Mouse (Mus musculus) CH12.LX (cell line): ENCODE measurements around the gene Defb15. TPM values are rescaled to one million over a fixed set of nuclear protein-coding genes. Genes with fewer than 3 reads are reported as not detected.
"Not testable (repeated sequence)": the region's sequence is repeated elsewhere in the genome, so short reads cannot be mapped to it uniquely, and the experiment has no call there.

ENCODE experiments used
- DNase-seq: peaks from one replicate; pipeline ENCODE4 v3.0.0-alpha.2; 2013; ENCODE audit errors: extremely low read depth
- H3K27ac ChIP-seq: 2 replicates; pipeline ENCODE4 v1.5.1; 2012; ENCODE audit warnings: low read depth, mild to moderate bottlenecking, control low read depth, moderate library complexity; ENCODE audit not compliant: insufficient read depth
- H3K27me3 ChIP-seq: replicated peaks from 2 replicates; pipeline ENCODE3; 2012; ENCODE audit warnings: inconsistent platforms
- H3K36me3 ChIP-seq, 2 experiments: replicated peaks in 1 of 2; 2 replicates each; pipeline versions ENCODE3 to v1.6.1; 2012; ENCODE audit warnings: inconsistent platforms in 1 of 2, low read length in 1 of 2, mild to moderate bottlenecking in 1 of 2, mixed read lengths in 1 of 2, moderate library complexity in 1 of 2; ENCODE audit not compliant: control insufficient read depth in 1 of 2, insufficient read depth in 1 of 2
- H3K4me1 ChIP-seq, 2 experiments: 2 replicates each; pipeline ENCODE4 v1.6.1; 2012; ENCODE audit warnings: inconsistent platforms in 1 of 2, moderate library complexity in 1 of 2; ENCODE audit not compliant: insufficient read depth in 2 of 2, control insufficient read depth in 1 of 2
- H3K4me2 ChIP-seq: 2 replicates; pipeline ENCODE4 v1.6.1; 2012; ENCODE audit warnings: low read depth, mild to moderate bottlenecking, control low read depth; ENCODE audit not compliant: poor library complexity, insufficient read depth, severe bottlenecking
- H3K4me3 ChIP-seq, 3 experiments: fragments of 150-350 bp in 1 of 3; sonication (generic) in 1 of 3; replicated peaks in 1 of 3; 2 replicates each; pipeline versions ENCODE3 to v1.5.1; 2011 to 2012; ENCODE audit warnings: low read depth in 2 of 3, low read length in 2 of 3, mild to moderate bottlenecking in 2 of 3, moderate library complexity in 2 of 3, control low read depth in 1 of 3, improper control_type of control experiment in 1 of 3, inconsistent platforms in 1 of 3, mixed read lengths in 1 of 3; ENCODE audit not compliant: poor library complexity in 1 of 3
- H3K79me2 ChIP-seq: replicated peaks from 2 replicates; pipeline ENCODE4 v1.6.1; 2012; ENCODE audit warnings: mild to moderate bottlenecking, moderate library complexity; ENCODE audit not compliant: control insufficient read depth, poor library complexity, insufficient read depth, severe bottlenecking; ENCODE audit errors: extremely low read depth
- H3K9ac ChIP-seq: 2 replicates; pipeline ENCODE4 v1.6.1; 2012; ENCODE audit warnings: low read depth, mild to moderate bottlenecking, control low read depth, moderate library complexity; ENCODE audit not compliant: insufficient read depth
- H3K9me3 ChIP-seq: replicated peaks from 2 replicates; pipeline ENCODE3; 2012; ENCODE audit warnings: low read length, inconsistent platforms, mixed read lengths
- BHLHE40 ChIP-seq: IDR thresholded peaks from 2 replicates; pipeline ENCODE4 v1.6.1; 2011; ENCODE audit warnings: mild to moderate bottlenecking, low read depth, low read length, improper control_type of control experiment
- CHD1 ChIP-seq: IDR thresholded peaks from 2 replicates; pipeline ENCODE4 v1.6.1; 2012; ENCODE audit warnings: low read depth, low read length, improper control_type of control experiment, inconsistent platforms
- E2F4 ChIP-seq: IDR thresholded peaks from 2 replicates; pipeline ENCODE4 v1.6.1; 2011; ENCODE audit warnings: low read depth, low read length, improper control_type of control experiment; ENCODE audit not compliant: insufficient replicate concordance
- EP300 ChIP-seq: IDR thresholded peaks from 2 replicates; pipeline ENCODE4 v1.6.1; 2011; ENCODE audit warnings: low read length, improper control_type of control experiment
- ETS1 ChIP-seq: conservative IDR thresholded peaks from 2 replicates; pipeline ENCODE4 v1.6.1; 2012; ENCODE audit warnings: low read depth, mild to moderate bottlenecking, inconsistent platforms, low read length, improper control_type of control experiment, moderate library complexity
- HCFC1 ChIP-seq: IDR thresholded peaks from 2 replicates; pipeline ENCODE4 v1.6.1; 2012; ENCODE audit warnings: low read depth, mild to moderate bottlenecking, inconsistent platforms, low read length, improper control_type of control experiment
- IRF4 ChIP-seq: IDR thresholded peaks from 2 replicates; pipeline ENCODE4 v1.6.1; 2014; ENCODE audit warnings: low read depth, mild to moderate bottlenecking, inconsistent platforms, low read length, improper control_type of control experiment
- JUN ChIP-seq: IDR thresholded peaks from 2 replicates; pipeline ENCODE4 v1.6.1; 2011; ENCODE audit warnings: low read depth, mild to moderate bottlenecking, low read length, improper control_type of control experiment, moderate library complexity; ENCODE audit not compliant: insufficient read depth
- KAT2A ChIP-seq: IDR thresholded peaks from 2 replicates; pipeline ENCODE4 v1.6.1; 2012; ENCODE audit warnings: low read length, improper control_type of control experiment, inconsistent platforms; ENCODE audit not compliant: insufficient replicate concordance
- MAFK ChIP-seq: IDR thresholded peaks from 2 replicates; pipeline ENCODE4 v1.6.1; 2011; ENCODE audit warnings: low read length, improper control_type of control experiment; ENCODE audit not compliant: insufficient replicate concordance
- MAX ChIP-seq: IDR thresholded peaks from 2 replicates; pipeline ENCODE4 v1.6.1; 2011; ENCODE audit warnings: low read length, improper control_type of control experiment
- MAZ ChIP-seq: IDR thresholded peaks from 2 replicates; pipeline ENCODE4 v1.6.1; 2012; ENCODE audit warnings: low read depth, mild to moderate bottlenecking, inconsistent platforms, low read length, improper control_type of control experiment, moderate library complexity
- MXI1 ChIP-seq: IDR thresholded peaks from 2 replicates; pipeline ENCODE4 v1.6.1; 2011; ENCODE audit warnings: mild to moderate bottlenecking, low read depth, low read length, improper control_type of control experiment
- MYC ChIP-seq: IDR thresholded peaks from 2 replicates; pipeline ENCODE4 v1.6.1; 2011; ENCODE audit warnings: low read depth, mild to moderate bottlenecking, improper control_type of control experiment, low read length
- NELFE ChIP-seq: IDR thresholded peaks from 2 replicates; pipeline ENCODE4 v1.6.1; 2011; ENCODE audit warnings: low read depth, low read length, improper control_type of control experiment
- NRF1 ChIP-seq: IDR thresholded peaks from 2 replicates; pipeline ENCODE4 v1.6.1; 2014; ENCODE audit warnings: low read depth, mild to moderate bottlenecking, inconsistent platforms, low read length, improper control_type of control experiment, moderate library complexity
- PAX5 ChIP-seq: IDR thresholded peaks from 2 replicates; pipeline ENCODE4 v1.6.1; 2012; ENCODE audit warnings: low read length, inconsistent platforms, mixed read lengths
- POLR2A ChIP-seq: IDR thresholded peaks from 2 replicates; pipeline ENCODE4 v1.6.1; 2011; ENCODE audit warnings: low read depth, mild to moderate bottlenecking, improper control_type of control experiment, low read length
- POLR2AphosphoS2 ChIP-seq: IDR thresholded peaks from 2 replicates; pipeline ENCODE4 v1.6.1; 2011; ENCODE audit warnings: low read depth, low read length, improper control_type of control experiment
- SMC3 ChIP-seq: IDR thresholded peaks from 2 replicates; pipeline ENCODE4 v1.6.1; 2011; ENCODE audit warnings: low read depth, low read length, improper control_type of control experiment
- USF1 ChIP-seq: IDR thresholded peaks from 2 replicates; pipeline ENCODE4 v1.6.1; 2014; ENCODE audit warnings: low read depth, mild to moderate bottlenecking, inconsistent platforms, low read length, improper control_type of control experiment
- ZC3H11A ChIP-seq: IDR thresholded peaks from 2 replicates; pipeline ENCODE4 v1.6.1; 2012; ENCODE audit warnings: low read depth, mild to moderate bottlenecking, inconsistent platforms, low read length, improper control_type of control experiment
- dilution Hi-C: fragments of 300-500 bp; cut with MboI; formaldehyde crosslinking; loops from 2 replicates; pipeline ENCODE4 v1.14.3; 2020; ENCODE audit warnings: low sequenced_read_pairs; ENCODE audit not compliant: extremely low pct_unique_long_range_greater_than_20kb, extremely low pct_ligation_motif_present
- in situ Hi-C: fragments of 300-500 bp; cut with MboI; formaldehyde crosslinking; loops from 3 replicates; pipeline ENCODE4 v1.14.3; 2019; ENCODE audit warnings: low sequenced_read_pairs, low pct_ligation_motif_present, low pct_unique_long_range_greater_than_20kb, mixed read lengths
- polyA plus RNA-seq: library from polyadenylated mRNA; unstranded; fragments of >175 nt; gene quantifications from 2 replicates; pipeline ENCODE4 v1.2.1, GENCODE M21; 2012; ENCODE audit warnings: low read depth; ENCODE audit not compliant: insufficient read length
- total RNA-seq, 2 experiments: library from RNA; depleted of rRNA; stranded (reverse); fragments of 300-350 nt in 1 of 2; fragments of >200 nt in 1 of 2; gene quantifications; 2 replicates each; pipeline ENCODE4 v1.2.3; 2012 to 2014

Defb15 gene
- total and polyA plus RNA-seq, 3 experiments = not detected

- Histone ChIP-seq H3K27ac (no peak overlapping the region), H3K4me2 (no peak overlapping the region)
- DNase-seq = no peak
- in situ Hi-C loops = no loop called here
- dilution Hi-C loops = no loop called here
- TF ChIP-seq MYC (no peak), JUN (no peak), E2F4 (no peak), POLR2AphosphoS2 (no peak), HCFC1 (no peak), MAX (no peak), MXI1 (no peak), BHLHE40 (no peak), PAX5 (no peak), POLR2A (no peak), ETS1 (no peak), CHD1 (no peak), ZC3H11A (no peak)
- TF ChIP-seq, all 38 proteins: peak for 0
- Histone ChIP-seq H3K9me3 (no peaks in the 10 kb centered on the region), H3K79me2 (no peaks in the 10 kb centered on the region), H3K4me3 (no peak overlapping the region), H3K36me3 (no peaks in the 10 kb centered on the region), H3K9ac (no peak overlapping the region), H3K4me1 (no peaks in the 10 kb centered on the region), H3K27me3 (peaks cover 62% of the 10 kb centered on the region)
Observed at GRCm38 (mm10) chr8:21915625-21916024, 16.9 kb downstream of the Defb15 start.

- Histone ChIP-seq H3K9me3 (no peaks in the 10 kb centered on the region), H3K4me1 (no peaks in the 10 kb centered on the region), H3K79me2 (no peaks in the 10 kb centered on the region), H3K4me3 (no peak overlapping the region), H3K27me3 (peaks cover 46% of the 10 kb centered on the region), H3K27ac (no peak overlapping the region), H3K36me3 (no peaks in the 10 kb centered on the region), H3K9ac (no peak overlapping the region), H3K4me2 (no peak overlapping the region)
- dilution Hi-C loops (no loop called here), in situ Hi-C loops (no loop called here)
- DNase-seq = no peak
- TF ChIP-seq MAZ (no peak), BHLHE40 (no peak), MYC (no peak)
Observed at GRCm38 (mm10) chr8:21912554-21912953, 20.0 kb downstream of the Defb15 start.

GRCm38 (mm10) chr8:21911931-21912330, 20.6 kb downstream of the Defb15 start:
- H3K9me3 ChIP-seq = no peaks in the 10 kb centered on the region
- no peak overlapping the region for H3K4me2 ChIP-seq
- no peak overlapping the region for H3K27ac ChIP-seq
- H3K36me3 ChIP-seq = no peaks in the 10 kb centered on the region
- no peaks in the 10 kb centered on the region for H3K4me1 ChIP-seq
- dilution Hi-C loops = no loop called here
- no peak overlapping the region for H3K4me3 ChIP-seq
- no peaks in the 10 kb centered on the region for H3K79me2 ChIP-seq
- TF ChIP-seq USF1 (no peak), MAFK (no peak), KAT2A (no peak), NELFE (no peak), IRF4 (no peak), EP300 (no peak), NRF1 (no peak), E2F4 (no peak), SMC3 (no peak)
- in situ Hi-C loops = no loop called here
- DNase-seq = no peak
- H3K27me3 ChIP-seq = peaks cover 49% of the 10 kb centered on the region
- H3K9ac ChIP-seq = no peak overlapping the region

GRCm38 (mm10) chr8:21906290-21906689, 26.2 kb downstream of the Defb15 start, which contains the start of gene Defb11:
Gene Defb11 (minus strand): TSS chr8:21906412.
- H3K4me1 ChIP-seq, H3K36me3 ChIP-seq, H3K27ac ChIP-seq, H3K79me2 ChIP-seq, H3K9ac ChIP-seq, H3K4me2 ChIP-seq, dilution Hi-C loops, DNase-seq, in situ Hi-C loops, H3K4me3 ChIP-seq, H3K9me3 ChIP-seq: not testable (repeated sequence)
- peaks cover 39% of the 10 kb centered on the region for H3K27me3 ChIP-seq
